Mouse (Mus musculus) thymus, postnatal 4 days (tissue): ENCODE results near the gene Tead1.

ENCODE experiments used
- DNase-seq: peaks from one replicate; pipeline ENCODE4 v3.0.0; 2021

Gene Tead1

GRCm38 (mm10) chr7:112730209-112730608, 51.1 kb downstream of the Tead1 start:
- DNase-seq, result no peak

DNA sequence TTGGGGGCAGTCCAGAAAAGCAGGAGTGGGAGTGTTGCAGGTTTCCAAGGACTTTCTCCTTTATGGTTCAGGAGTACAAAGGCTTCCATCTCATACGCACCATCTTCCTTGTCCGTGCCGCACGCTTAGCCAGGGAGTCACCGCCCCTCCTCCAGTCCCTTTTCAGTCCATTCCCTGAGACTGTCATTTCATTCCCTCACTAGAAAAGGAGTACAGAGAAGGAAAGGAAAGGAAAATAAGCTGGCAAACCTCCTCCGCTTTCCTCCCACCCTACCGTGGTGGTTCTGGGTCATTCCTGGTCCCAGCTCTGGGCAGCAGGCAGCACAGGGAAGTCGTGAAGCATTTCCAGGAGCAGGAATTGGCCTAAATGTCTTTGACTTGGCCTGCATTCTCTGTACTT, 52.5 kb downstream of the Tead1 start:
- DNase-seq, result no peak

GRCm38 (mm10) chr7:112739174-112739573, 60.1 kb downstream of the Tead1 start:
- DNase-seq, result no peak

DNA sequence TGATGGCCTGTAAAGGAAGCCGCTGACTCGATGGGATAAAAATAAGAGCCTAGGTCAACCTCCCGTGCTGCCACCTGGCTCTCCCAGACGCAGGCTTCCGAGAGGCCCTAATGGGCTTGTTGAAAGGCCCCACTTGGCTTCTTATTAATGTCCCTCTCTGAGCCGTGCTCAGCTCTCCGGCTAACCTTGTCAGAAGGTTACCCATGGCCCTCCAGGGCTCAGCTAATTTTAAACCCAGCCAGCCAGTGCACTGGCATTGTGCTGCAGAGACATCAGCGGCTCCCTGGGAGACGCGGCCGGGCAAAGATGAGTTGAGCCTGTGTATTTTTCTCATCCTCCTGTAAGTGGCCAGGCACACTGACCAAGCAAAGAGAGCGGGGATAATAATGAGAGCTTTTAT, 62.7 kb downstream of the Tead1 start:
- no peak for DNase-seq

DNA sequence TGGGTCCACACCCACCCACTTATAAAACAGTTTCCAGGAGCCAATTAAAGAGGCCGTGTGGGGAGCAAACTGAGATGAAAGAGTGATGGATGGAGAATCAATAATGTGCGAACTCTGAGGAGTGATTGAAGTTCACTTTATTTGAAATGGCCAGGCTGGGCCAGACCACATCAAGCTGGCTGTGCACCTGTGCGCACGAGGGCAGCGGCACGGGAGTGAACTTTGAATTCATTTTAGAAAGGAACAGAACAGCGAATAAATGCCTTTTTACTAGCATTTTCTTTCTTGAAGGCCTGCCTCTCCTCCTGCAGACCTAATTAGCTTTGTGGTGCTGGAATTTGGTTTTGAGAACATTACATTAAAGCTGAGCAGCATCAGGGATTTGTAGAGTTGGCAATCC, 63.9 kb downstream of the Tead1 start:
- DNase-seq, result no peak

- DNase-seq, result no peak
Measured at GRCm38 (mm10) chr7:112743621-112744395, 64.7 kb downstream of the Tead1 start.

GRCm38 (mm10) chr7:112747187-112747586, 68.1 kb downstream of the Tead1 start:
- no peak for DNase-seq

DNA sequence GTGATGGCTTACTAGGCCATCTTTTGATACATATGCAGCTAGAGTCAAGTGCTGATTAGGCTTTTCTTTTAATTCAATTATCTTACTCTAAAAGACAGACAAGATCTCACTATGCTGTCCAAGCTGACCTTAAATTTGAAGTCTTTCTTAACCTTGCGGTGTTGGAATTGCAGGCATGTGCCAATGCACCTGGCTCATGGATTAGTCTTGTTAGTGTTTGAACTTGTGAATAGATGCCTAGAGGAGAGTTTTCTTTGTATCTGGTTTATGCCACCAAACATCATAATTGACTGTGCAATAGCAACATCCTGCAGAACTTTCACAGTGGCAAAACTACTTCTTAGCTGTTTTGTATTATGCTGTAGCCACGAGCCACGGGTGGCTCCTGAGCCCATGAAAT, 68.7 kb downstream of the Tead1 start:
- DNase-seq, result no peak

GRCm38 (mm10) chr7:112748327-112748726, 69.2 kb downstream of the Tead1 start:
- no peak for DNase-seq

DNA sequence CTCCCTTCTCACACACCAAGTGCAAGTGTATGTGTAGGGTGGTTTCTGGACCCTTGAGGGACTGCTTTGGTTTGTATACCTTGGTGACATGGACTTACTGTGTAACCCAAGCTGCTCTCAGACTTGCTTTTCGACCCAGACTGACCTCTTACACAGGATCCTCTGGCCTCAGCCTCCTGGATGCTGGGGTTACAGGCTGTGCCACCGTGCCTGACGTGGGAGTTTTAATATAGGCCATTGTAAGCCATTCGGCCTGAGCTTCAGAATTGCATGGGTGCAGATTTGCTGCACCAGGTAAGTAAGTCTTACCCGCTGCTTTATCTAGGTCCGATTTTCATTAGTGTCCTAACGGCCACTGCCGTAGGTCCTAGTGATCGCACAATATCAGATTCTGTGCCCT, 71.0 kb downstream of the Tead1 start:
- no peak for DNase-seq

DNA sequence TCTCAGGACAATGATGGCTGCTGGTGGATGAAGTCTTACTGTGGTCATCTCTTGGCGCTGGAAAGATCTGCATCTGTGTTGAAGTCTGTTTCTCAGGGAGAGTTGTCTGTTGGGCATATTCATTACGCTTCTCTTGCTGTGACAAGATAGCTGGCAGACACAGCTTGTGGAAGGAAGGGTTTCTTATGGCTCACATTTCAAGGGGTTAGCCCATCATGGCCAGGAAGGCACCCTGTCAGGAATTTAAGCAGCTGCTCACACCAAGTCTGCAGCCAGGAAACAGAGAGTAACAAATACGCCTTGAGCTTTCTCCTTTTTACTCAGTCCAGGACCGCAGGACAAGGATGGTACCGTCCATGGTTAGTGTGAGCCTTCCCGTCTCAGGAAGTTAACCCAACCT, 73.2 kb downstream of the Tead1 start:
- no peak for DNase-seq

GRCm38 (mm10) chr7:112753314-112753713, 74.2 kb downstream of the Tead1 start:
- DNase-seq, result no peak

- DNase-seq, result no peak
Measured at GRCm38 (mm10) chr7:112759359-112759975, 80.3 kb downstream of the Tead1 start.

- no peak for DNase-seq
Measured at GRCm38 (mm10) chr7:112760293-112760692, 81.2 kb downstream of the Tead1 start.

DNA sequence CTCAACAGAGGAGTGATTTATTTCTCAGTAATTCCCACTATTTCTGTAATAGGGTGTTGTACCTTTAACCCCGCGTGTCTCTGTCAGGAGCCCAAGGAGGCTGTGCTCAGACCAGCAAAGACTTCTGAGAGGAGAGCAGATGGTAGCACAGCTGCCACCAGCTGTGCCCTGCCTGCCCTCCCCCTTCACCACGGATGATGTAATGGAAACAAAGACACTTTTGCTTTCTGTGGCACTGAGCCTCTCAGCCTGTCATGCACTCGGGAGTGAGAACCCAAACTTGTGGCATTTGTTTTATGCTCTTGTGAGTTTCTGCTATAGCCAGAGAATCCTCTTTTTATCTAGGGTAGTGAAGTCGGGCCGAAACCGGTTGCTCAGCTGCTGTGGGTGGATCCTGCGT, 81.7 kb downstream of the Tead1 start:
- DNase-seq, result peak; percentile 25

GRCm38 (mm10) chr7:112762870-112763269, 83.8 kb downstream of the Tead1 start:
- no peak for DNase-seq

DNA sequence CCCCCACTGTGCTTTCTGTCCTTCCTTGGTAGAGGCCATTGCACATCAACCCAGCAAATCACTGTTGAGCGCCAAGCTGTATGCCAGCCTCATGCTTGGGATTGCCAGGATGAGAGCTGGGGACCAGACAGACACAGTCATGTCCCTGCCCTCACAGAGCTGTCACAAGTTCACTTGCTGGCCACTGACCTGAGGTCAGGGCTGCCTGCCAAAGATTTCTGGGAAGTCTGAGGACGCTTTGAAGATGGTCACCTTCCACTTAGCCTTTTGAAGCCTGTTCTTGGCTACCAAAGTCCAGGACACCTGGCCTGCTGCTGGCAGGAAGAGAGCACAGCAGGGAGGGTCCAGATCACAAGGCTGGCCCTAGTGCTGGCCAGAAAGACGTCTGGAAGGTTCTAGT, 84.4 kb downstream of the Tead1 start:
- DNase-seq, result no peak

- DNase-seq, result no peak
Measured at GRCm38 (mm10) chr7:112764921-112765320, 85.8 kb downstream of the Tead1 start.

- no peak for DNase-seq
Measured at GRCm38 (mm10) chr7:112769866-112770265, 90.7 kb downstream of the Tead1 start.

DNA sequence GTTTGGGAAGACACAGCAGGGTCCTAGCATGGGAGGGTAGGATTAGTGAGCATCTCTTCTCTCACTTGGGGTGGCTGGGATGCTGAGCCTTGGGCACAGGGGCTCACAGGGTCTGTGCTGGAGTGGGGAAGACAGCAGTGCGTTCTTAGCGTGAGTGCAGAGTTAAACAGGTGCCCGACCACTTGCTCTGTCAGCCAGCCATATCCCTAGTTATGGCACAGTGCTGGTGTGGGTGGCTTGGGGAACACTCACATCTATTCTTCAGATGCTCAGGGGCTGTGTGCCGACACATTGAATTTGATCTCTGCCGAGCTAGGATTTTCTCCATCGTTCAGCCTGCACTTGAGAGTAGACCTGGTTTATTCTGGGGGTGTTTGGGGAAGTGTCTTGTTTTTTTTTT, 92.3 kb downstream of the Tead1 start:
- no peak for DNase-seq

GRCm38 (mm10) chr7:112772777-112773176, 93.7 kb downstream of the Tead1 start:
- DNase-seq, result no peak

GRCm38 (mm10) chr7:112773601-112774000, 94.5 kb downstream of the Tead1 start:
- no peak for DNase-seq

DNA sequence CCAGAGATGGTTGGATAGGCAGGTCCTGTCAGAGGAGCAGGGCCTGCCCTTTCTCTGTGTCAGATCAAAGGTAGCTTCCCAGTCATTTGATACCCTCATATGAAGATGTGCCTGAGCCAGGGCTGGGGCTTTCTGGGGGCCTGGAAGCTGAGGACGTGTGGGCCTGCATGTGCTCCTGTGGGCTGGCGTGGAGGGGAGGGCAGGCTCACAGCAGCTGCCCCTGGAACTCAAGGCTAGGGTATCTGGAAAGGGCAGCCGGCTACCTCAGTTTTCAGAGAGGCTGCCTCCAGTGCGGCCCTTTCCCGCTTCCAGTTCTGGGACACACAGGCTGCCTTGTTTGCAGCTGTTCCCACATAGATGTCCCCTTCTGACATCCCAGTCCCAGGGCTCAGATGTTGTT, 96.7 kb downstream of the Tead1 start:
- no peak for DNase-seq

DNA sequence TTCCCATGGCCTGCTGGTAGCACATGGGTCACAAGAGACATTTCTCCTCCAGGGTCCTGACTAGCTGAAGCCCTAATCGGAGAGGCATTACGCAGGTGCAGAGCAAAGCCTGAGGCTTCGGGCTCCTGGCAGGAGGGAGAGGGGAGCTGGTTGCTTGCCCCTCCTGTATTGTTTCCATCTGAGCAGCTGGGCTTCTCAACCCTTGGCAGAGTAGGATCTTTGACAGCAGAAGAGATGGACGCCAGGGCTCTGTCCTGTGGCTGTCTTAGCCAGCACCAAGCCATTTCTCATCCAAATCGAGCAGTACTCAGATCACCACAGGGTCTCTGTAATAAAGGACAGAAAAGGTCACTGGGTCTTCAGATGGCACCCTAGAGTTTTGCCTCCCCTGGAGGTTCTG, 97.6 kb downstream of the Tead1 start:
- DNase-seq, result no peak

- no peak for DNase-seq
Measured at GRCm38 (mm10) chr7:112779636-112780035, 100.5 kb downstream of the Tead1 start.
